Mouse (Mus musculus): Measurements from ENCODE around the gene Olfr1130. TPM values are rescaled to one million over a fixed set of nuclear protein-coding genes. Genes with fewer than 3 reads are reported as not detected.
"Not testable (repeated sequence)": the region's sequence is repeated elsewhere in the genome, so short reads cannot be mapped to it uniquely, and the experiment has no call there.

Gene Olfr1130
- total RNA-seq (2014; rRNA removed), result not detected in 2 replicates
- polyA plus RNA-seq (2012; rRNA removed), result not detected in 2 replicates

GRCm38 (mm10) chr2:87605912-87606311 lies at the start of gene Olfr1130:
Olfr1130 (plus strand) TSS chr2:87606212.
- DNase-seq (ENCODE audit: extremely low read depth, low read depth, low spot score); H3K4me3 ChIP-seq (ENCODE audit: insufficient read depth, low read depth, low read length); H3K27me3 ChIP-seq (ENCODE audit: control insufficient read depth, insufficient read depth, low read length); H3K9ac ChIP-seq (ENCODE audit: low read depth, low read length); H3K4me1 ChIP-seq (ENCODE audit: control insufficient read depth, insufficient read depth, low read length); H3K79me2 ChIP-seq (ENCODE audit: control insufficient read depth, insufficient read depth, low read length); H3K27ac ChIP-seq (replicated peaks; ENCODE audit: insufficient read depth, low read depth, low read length); H3K36me3 ChIP-seq (ENCODE audit: control insufficient read depth, insufficient read depth, low read length): not testable (repeated sequence)

GRCm38 (mm10) chr2:87573602-87574001 lies 32.4 kb upstream of the Olfr1130 start, which contains the start of gene Olfr1129:
Olfr1129 (plus strand) TSS chr2:87573902.
- not testable (repeated sequence) for H3K4me1 ChIP-seq (ENCODE audit: control insufficient read depth, insufficient read depth, low read length); H3K36me3 ChIP-seq (ENCODE audit: control insufficient read depth, insufficient read depth, low read length); H3K4me3 ChIP-seq (ENCODE audit: insufficient read depth, low read depth, low read length); H3K79me2 ChIP-seq (ENCODE audit: control insufficient read depth, insufficient read depth, low read length); H3K27me3 ChIP-seq (ENCODE audit: control insufficient read depth, insufficient read depth, low read length); H3K27ac ChIP-seq (replicated peaks; ENCODE audit: insufficient read depth, low read depth, low read length); DNase-seq (ENCODE audit: extremely low read depth, low read depth, low spot score); H3K9ac ChIP-seq (ENCODE audit: low read depth, low read length)
- 54% methylated on average over 1 of the region's 1 CpGs for WGBS

- H3K4me1 ChIP-seq (ENCODE audit: control insufficient read depth, insufficient read depth, low read length), result no peaks in the 10 kb centered on the region
- H3K9ac ChIP-seq (ENCODE audit: low read depth, low read length), result no peak within 1 kb of the TSS
- no peak for TF ChIP-seq CTCF (IDR thresholded peaks at IDR 0.05; ENCODE audit: low read depth, low read length)
- no peak for TF ChIP-seq POLR2A (IDR thresholded peaks at IDR 0.05; ENCODE audit: extremely low read depth, insufficient read depth, low read length)
- no peaks in the 10 kb centered on the region for H3K79me2 ChIP-seq (ENCODE audit: control insufficient read depth, insufficient read depth, low read length)
- WGBS, result 53% methylated on average over 3 of the region's 3 CpGs
- no peak for DNase-seq (ENCODE audit: extremely low read depth, low read depth, low spot score)
- H3K27me3 ChIP-seq (ENCODE audit: control insufficient read depth, insufficient read depth, low read length), result no peaks in the 10 kb centered on the region
- H3K4me3 ChIP-seq (ENCODE audit: insufficient read depth, low read depth, low read length), result no peak within 1 kb of the TSS
- H3K27ac ChIP-seq (replicated peaks; ENCODE audit: insufficient read depth, low read depth, low read length), result no peak within 1 kb of the TSS
- no peaks in the 10 kb centered on the region for H3K36me3 ChIP-seq (ENCODE audit: control insufficient read depth, insufficient read depth, low read length)
These were observed 20.8 kb downstream of the Olfr1130 start, which contains the start of gene Olfr1131 for GRCm38 (mm10) chr2:87626804-87627203. Olfr1131 (plus strand) TSS chr2:87627104.

DNA sequence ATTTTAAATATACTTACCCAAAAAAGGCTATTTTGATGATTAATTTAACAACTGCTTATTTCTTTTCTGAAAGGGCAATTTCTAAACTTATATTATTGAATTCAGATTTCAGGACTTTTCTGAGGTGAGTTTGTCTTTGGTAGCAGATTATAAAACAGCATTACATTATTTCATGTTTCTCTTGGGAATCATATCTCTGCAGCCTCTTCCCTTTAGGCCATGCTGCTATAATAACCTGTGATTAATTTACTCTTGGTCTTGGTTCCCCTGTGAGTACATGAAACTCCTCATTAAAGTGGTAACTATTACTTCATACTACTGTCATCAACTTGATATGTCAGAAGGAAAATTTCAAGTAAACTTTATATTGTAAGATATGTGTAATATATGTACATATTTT lies 31.4 kb downstream of the Olfr1130 start, which contains the start of gene Olfr1132:
TSS of gene Olfr1132 (minus strand) at position 101 of the 400 bp plus-strand sequence.
- DNase-seq (ENCODE audit: extremely low read depth, low read depth, low spot score), result no peak
- H3K79me2 ChIP-seq (ENCODE audit: control insufficient read depth, insufficient read depth, low read length), result no peaks in the 10 kb centered on the region
- no peaks in the 10 kb centered on the region for H3K27me3 ChIP-seq (ENCODE audit: control insufficient read depth, insufficient read depth, low read length)
- H3K4me1 ChIP-seq (ENCODE audit: control insufficient read depth, insufficient read depth, low read length), result no peaks in the 10 kb centered on the region
- no peaks in the 10 kb centered on the region for H3K36me3 ChIP-seq (ENCODE audit: control insufficient read depth, insufficient read depth, low read length)
- no peak within 1 kb of the TSS for H3K4me3 ChIP-seq (ENCODE audit: insufficient read depth, low read depth, low read length)
- H3K9ac ChIP-seq (ENCODE audit: low read depth, low read length), result no peak within 1 kb of the TSS
- no peak within 1 kb of the TSS for H3K27ac ChIP-seq (replicated peaks; ENCODE audit: insufficient read depth, low read depth, low read length)
- TF ChIP-seq CTCF (IDR thresholded peaks at IDR 0.05; ENCODE audit: low read depth, low read length) (no peak), POLR2A (IDR thresholded peaks at IDR 0.05; ENCODE audit: extremely low read depth, insufficient read depth, low read length) (no peak)

GRCm38 (mm10) chr2:87642441-87642840 lies 36.4 kb downstream of the Olfr1130 start:
- Histone ChIP-seq H3K27me3 (ENCODE audit: control insufficient read depth, insufficient read depth, low read length) (no peaks in the 10 kb centered on the region), H3K4me1 (ENCODE audit: control insufficient read depth, insufficient read depth, low read length) (no peaks in the 10 kb centered on the region), H3K4me3 (ENCODE audit: insufficient read depth, low read depth, low read length) (no peak overlapping the region), H3K27ac (replicated peaks; ENCODE audit: insufficient read depth, low read depth, low read length) (no peak overlapping the region), H3K79me2 (ENCODE audit: control insufficient read depth, insufficient read depth, low read length) (no peaks in the 10 kb centered on the region), H3K36me3 (ENCODE audit: control insufficient read depth, insufficient read depth, low read length) (no peaks in the 10 kb centered on the region), H3K9ac (ENCODE audit: low read depth, low read length) (no peak overlapping the region)
- TF ChIP-seq CTCF (IDR thresholded peaks at IDR 0.05; ENCODE audit: low read depth, low read length), result no peak
- TF ChIP-seq POLR2A (IDR thresholded peaks at IDR 0.05; ENCODE audit: extremely low read depth, insufficient read depth, low read length), result no peak
- no peak for DNase-seq (ENCODE audit: extremely low read depth, low read depth, low spot score)

DNA sequence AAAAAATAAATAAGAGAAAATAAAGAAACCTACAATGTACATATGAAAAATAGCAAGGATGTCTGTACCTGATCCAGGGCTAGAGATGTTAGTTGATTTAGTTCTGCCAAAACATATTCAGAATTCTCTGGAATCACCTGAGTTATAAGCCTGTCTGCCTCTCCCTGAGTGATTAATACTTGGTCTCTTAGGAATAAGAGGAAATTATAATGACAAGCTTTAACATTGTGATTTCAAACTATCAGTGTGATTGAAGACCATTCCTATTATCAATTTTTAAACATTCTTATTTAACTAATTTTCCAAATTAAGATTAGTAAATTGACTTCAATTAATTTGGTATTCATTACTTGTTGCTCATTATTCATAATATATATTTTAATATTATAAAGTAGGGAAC lies 41.3 kb downstream of the Olfr1130 start, which contains the start of gene Olfr1133:
TSS of gene Olfr1133 (minus strand) at position 101 of the 400 bp plus-strand sequence.
- TF ChIP-seq POLR2A (IDR thresholded peaks at IDR 0.05; ENCODE audit: extremely low read depth, insufficient read depth, low read length) (no peak), CTCF (IDR thresholded peaks at IDR 0.05; ENCODE audit: low read depth, low read length) (no peak)
- DNase-seq (ENCODE audit: extremely low read depth, low read depth, low spot score), result no peak
- H3K4me3 ChIP-seq (ENCODE audit: insufficient read depth, low read depth, low read length), result no peak within 1 kb of the TSS
- H3K4me1 ChIP-seq (ENCODE audit: control insufficient read depth, insufficient read depth, low read length), result no peaks in the 10 kb centered on the region
- no peak within 1 kb of the TSS for H3K27ac ChIP-seq (replicated peaks; ENCODE audit: insufficient read depth, low read depth, low read length)
- H3K79me2 ChIP-seq (ENCODE audit: control insufficient read depth, insufficient read depth, low read length), result no peaks in the 10 kb centered on the region
- H3K9ac ChIP-seq (ENCODE audit: low read depth, low read length), result no peak within 1 kb of the TSS
- H3K27me3 ChIP-seq (ENCODE audit: control insufficient read depth, insufficient read depth, low read length), result no peaks in the 10 kb centered on the region
- no peaks in the 10 kb centered on the region for H3K36me3 ChIP-seq (ENCODE audit: control insufficient read depth, insufficient read depth, low read length)

All from liver, adult 2 months (tissue).